Mouse (Mus musculus): ENCODE measurements around the gene Ptcd1.
"Not testable (repeated sequence)": the region's sequence is repeated elsewhere in the genome, so short reads cannot be mapped to it uniquely, and the experiment has no call there.

Gene Ptcd1

GRCm38 (mm10) chr5:145166536-145167305, at the start of gene Ptcd1, which contains the start of gene Cpsf4:
Gene Ptcd1 (minus strand): TSS chr5:145167108.
Gene Cpsf4 (plus strand): TSS chr5:145167213.
- peak; percentile 98 to 99 for DNase-seq

GRCm38 (mm10) chr5:145214679-145215078, 47.8 kb upstream of the Ptcd1 start:
- no peak for DNase-seq

GRCm38 (mm10) chr5:145213505-145213904, 46.6 kb upstream of the Ptcd1 start:
- DNase-seq: no peak

DNA sequence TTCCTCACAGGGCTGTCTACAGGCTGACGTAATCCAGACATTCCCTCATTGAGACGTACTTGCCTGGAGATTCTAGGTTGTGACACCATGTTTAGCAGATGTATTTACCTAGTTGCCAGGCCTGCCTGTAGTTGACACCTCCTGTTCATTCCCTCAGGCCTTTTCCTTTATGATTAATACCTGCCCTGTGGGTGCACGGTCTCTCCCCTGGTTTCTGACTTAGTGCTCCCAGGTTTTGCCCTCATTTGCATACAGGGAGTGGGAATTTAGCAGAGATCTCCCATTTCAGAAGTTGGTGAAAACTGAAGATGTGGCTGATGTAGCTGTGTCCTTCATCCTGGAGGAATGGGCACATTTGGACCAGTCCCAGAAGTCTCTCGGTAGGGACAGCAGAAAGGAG, 45.3 kb upstream of the Ptcd1 start:
- DNase-seq: no peak

DNA sequence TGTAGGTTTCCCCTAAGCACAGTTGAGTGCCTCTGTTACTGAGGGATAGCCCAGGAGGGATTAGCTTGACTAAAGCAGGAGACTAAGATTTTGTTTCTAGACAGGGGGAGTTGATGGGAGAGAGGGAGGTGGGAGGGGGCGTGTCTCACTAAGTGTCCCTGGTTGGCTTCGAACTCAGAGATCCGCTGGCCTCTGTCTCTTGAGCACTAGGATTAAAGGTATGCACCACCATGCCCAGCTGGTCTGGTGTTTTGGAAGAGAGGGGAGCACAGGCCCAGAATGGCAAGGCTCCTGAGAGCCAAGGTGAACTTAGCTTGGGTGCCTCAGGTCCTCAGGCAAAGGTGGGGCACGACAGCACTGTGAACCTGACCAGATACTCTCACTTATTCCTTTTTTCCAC, 44.4 kb upstream of the Ptcd1 start:
- no peak for DNase-seq

GRCm38 (mm10) chr5:145208391-145208790, 41.5 kb upstream of the Ptcd1 start:
- DNase-seq: not testable (repeated sequence)

DNA sequence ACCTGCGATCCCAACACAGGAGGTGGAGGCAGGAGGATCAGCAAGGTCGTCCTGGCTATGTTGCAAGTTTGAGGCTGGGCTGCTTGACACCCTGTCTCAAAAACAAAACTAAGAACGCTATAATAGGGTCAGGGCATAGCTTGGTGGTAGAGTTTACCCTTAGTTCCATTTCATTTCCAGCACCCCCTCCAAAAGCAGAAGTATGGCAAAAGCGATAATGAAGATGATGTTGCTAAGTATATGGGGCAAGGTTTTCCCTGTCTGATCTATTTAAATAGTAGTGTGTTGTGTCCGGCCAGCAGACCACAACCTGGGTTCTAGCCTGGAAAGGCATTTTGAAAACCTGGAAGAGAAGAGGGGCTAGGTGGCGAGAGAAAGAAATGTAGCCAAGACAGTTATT, 41.0 kb upstream of the Ptcd1 start:
- DNase-seq: no peak

GRCm38 (mm10) chr5:145207385-145207784, 40.5 kb upstream of the Ptcd1 start:
- DNase-seq: no peak

DNA sequence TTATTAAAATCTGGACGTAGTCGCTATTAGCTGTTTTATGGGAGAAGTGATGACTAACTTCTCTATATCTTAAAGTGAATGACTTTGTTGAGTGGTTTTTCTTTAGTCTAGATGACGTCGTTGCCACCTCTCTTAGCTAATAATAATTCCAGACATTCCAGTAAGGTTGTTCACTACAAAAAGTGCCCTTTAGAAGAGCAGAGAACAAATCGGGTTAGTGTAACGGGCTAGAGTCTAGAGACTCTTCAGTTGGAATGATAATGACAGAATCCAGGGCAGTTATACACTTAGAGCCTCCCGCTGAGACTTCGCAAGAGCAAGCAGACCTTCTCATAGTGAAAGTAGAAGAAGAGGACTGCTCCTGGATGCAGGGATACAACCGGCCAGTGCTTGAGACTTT, 38.1 kb upstream of the Ptcd1 start:
- no peak for DNase-seq

DNA sequence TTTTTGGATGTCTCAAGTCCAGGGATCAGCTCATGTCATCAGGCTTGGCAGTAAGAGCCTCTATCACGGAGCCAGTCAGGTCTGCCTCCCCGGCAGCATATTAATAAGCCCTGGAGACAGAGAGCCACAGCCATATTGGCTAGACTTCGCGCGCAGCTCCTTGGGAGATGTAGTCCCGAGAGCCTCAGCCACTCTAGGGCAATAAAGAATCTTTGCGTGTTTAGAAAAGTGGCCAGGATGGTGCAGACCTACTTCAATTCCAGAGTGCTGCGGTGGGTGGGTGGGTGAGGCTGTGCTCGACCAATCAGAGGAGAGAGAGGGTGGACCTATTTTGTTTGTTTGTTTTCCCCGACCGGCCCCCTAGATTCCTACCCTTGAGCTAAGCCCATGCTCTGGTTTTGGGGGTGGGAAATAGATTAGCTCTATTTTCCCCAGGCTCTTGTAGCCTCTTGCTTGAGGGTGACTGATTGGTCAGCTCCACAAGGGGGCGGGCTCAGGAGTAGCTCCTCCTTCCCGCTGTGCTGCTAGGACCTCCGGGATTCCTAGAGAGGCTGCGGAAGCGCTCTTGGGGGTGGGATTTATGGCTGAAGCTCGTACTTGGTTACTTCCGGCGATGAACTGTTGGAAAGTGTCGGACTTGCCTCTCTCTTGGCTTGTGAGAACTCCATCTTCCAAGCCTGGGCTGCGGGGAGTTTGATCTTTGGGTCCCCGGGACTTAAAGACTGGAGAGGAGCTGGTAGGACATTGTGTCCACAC, 37.2 kb upstream of the Ptcd1 start, which contains the start of gene Zkscan5:
Gene Zkscan5 (plus strand): TSS at position 627 of the 756 bp plus-strand sequence.
- DNase-seq: peak; percentile 96 to 97

GRCm38 (mm10) chr5:145202446-145202845, 35.5 kb upstream of the Ptcd1 start:
- no peak for DNase-seq

DNA sequence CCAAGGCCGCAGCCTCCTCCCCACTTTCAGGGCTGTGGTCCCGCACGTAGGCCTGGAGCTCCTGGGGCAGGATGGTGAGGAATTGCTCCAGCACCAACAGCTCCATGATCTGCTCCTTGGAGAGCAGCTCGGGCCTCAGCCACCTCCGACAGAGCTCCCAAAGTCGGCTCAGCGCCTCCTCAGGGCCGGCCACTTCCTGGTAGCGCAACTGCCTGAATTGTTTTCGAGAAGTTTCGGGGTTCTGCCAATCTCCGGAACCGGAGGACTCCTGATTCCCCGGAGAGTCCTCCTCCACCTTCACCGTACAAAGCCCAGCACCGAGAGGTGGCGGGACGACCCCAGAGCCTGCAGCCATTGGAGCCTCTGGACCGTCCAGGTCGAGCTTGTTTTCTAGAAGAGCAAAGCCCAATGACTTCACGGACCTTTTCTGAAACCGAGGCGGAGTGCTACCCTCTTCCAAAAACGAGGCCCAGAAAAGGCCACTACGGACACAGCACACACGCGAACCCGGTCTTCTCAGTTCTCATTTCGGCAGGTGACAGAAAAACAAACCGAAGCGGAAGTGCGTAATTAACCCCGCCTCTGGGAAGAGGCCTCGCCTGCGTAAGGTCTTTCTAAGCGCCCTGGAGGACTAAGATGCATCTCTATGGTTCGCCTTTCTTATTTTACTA, 34.5 kb upstream of the Ptcd1 start, which contains the start of gene Zkscan14:
Gene Zkscan14 (minus strand): TSS at position 548 of the 671 bp plus-strand sequence.
- peak; percentile 33 to 64 for DNase-seq

GRCm38 (mm10) chr5:145200387-145200786, 33.5 kb upstream of the Ptcd1 start:
- DNase-seq: no peak

DNA sequence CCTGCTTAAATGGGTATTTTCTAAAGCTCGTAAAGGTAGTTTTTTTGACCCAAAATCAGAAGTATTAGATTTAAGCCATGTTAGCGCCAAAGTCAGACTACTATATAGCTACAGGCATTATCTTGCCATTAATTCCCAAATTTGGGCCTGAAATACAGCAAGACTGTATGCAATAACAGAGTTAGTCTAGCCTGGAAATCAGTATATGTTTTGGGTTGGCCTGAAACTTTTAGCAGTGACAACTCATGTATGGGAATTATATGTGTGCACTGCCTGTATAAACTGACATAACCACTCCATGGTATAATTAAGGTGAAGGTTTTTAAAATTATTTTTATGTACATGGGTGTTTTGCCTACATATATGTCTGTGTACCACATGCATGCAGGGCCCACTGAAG, 25.1 kb upstream of the Ptcd1 start, which contains the start of gene Atp5j2:
Gene Atp5j2 (minus strand): TSS at position 101 of the 400 bp plus-strand sequence.
- DNase-seq: no peak

GRCm38 (mm10) chr5:145190875-145191798, 24.2 kb upstream of the Ptcd1 start:
- peak; percentile 77 to 82 for DNase-seq

GRCm38 (mm10) chr5:145190373-145190772, 23.5 kb upstream of the Ptcd1 start:
- no peak for DNase-seq

DNA sequence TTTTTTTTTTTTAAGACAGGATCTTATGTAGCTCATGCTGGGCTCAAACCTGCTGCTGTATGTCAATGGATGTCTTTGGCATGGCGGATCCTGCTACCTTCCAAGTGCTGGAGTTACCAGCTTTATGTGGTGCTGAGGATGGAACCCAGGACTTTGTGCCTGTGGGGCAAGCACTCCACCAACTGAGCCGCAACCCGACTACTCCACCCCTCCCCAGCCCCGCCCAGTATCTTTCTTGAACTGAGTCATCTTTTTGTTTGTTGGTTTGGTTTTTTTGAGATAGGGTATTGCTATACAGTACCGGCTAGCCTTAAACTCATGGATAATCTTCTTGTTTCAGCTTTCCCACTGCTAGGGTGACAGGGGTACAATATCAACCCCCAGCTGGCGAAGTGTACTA, 22.5 kb upstream of the Ptcd1 start:
- DNase-seq: no peak

GRCm38 (mm10) chr5:145185244-145185643, 18.3 kb upstream of the Ptcd1 start:
- DNase-seq: no peak

GRCm38 (mm10) chr5:145178461-145178980, 11.6 kb upstream of the Ptcd1 start:
- DNase-seq: no peak

GRCm38 (mm10) chr5:145167306-145167661, 376 bp upstream of the Ptcd1 start:
- DNase-seq: no peak

DNA sequence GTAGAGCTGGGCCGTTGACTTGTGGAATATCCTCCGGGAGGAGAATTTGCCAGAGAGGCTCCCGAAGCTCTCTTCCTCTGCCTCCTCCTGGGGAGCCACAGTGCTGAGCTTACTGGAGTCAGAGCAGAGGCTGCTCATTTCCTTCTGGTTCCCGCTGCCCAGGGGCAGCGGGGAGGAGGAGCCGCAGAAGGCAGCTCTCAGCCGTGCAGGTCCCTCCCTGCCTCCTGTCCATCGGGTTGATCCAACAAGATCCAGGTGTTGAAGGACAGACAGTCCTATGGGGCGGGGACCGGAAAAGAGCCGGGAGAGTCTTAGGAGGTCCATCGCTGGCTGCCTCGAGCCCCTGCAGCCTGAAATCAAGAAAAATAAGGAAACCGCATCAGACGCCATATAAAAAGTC, 1.7 kb downstream of the Ptcd1 start:
- DNase-seq: no peak

DNA sequence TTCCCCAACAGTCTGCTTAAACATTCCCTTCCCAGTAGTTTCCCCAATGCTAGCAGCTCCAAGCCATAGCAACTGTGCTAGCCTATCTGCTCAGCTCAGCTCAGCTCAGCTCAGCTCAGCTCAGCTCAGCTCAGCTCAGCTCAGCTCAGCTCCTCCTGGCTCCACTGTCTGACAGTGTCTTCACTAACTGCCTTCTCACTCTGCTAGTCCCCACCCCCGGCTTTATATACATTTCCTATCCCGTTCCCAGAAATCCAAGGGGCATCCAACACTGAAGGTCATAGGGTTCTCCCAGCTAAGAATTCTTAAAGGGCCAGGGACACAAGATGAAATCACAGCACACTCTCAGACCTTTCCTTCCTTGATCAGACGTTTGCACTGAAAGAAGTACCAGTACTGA, 2.2 kb downstream of the Ptcd1 start:
- DNase-seq: no peak
